Mouse (Mus musculus): ENCODE results near the gene Myl3.

DNA sequence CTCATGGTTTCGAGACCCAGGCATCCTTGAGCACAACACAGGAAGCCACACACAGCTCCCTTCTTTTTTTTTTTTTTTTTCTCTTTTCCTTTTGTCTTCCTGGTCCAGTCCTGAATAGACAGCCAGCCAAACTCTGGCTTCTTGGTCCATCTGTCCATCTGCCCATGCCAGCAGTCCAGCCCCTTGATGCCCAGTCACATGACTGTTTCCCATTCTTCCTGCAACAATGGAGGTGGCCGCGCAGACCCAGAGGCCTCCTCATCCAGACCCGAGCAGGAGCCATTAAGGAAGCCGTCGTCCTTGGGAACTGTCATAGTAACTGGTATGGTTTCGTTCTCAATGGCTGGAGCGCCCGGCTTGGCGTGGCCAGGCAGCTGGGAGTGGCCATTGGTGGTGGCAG, 19.6 kb upstream of the Myl3 start:
- TF ChIP-seq CTCF (IDR thresholded peaks at IDR 0.05; ENCODE audit: low read depth, low read length): no peak
- no peak for TF ChIP-seq POLR2A (IDR thresholded peaks at IDR 0.05; ENCODE audit: borderline replicate concordance, low read depth, low read length)
